Mouse (Mus musculus) lung, postnatal 0 days (tissue): Measurements from ENCODE around the gene Nr1i3. TPM values are rescaled to one million over a fixed set of nuclear protein-coding genes. Genes with fewer than 3 reads are reported as not detected.
A peak's percentile ranks its signal among the peaks of the same experiment; 100 is the strongest.
"Not testable (repeated sequence)": the region's sequence is repeated elsewhere in the genome, so short reads cannot be mapped to it uniquely, and the experiment has no call there.

Experiments used
- ATAC-seq: fragments of 200-750 bp; cut with Nextera tagmentation; 2 replicates; pipeline ENCODE4 v1.8.0; 2017; ENCODE audit warnings: moderate library complexity
- DNase-seq: peaks from one replicate; pipeline ENCODE4 v3.0.0-alpha.2; 2016; ENCODE audit warnings: low spot score
- H3K27ac ChIP-seq: fragments of 300-500 bp; sonication (generic); 2 replicates; pipeline ENCODE4 v1.5.1; 2014; ENCODE audit warnings: antibody characterized with exemption, mild to moderate bottlenecking, low read length, mixed read lengths
- H3K27me3 ChIP-seq: fragments of 300-500 bp; sonication (generic); replicated peaks from 2 replicates; pipeline ENCODE4 v1.6.1; 2014; ENCODE audit warnings: low read length, mixed read lengths; ENCODE audit not compliant: insufficient read depth
- H3K36me3 ChIP-seq: fragments of 300-500 bp; sonication (generic); 2 replicates; pipeline ENCODE4 v1.6.1; 2014; ENCODE audit warnings: low read length, mixed read lengths; ENCODE audit not compliant: insufficient read depth
- H3K4me1 ChIP-seq: fragments of 300-500 bp; sonication (generic); 2 replicates; pipeline ENCODE4 v1.6.1; 2014; ENCODE audit warnings: antibody characterized with exemption, low read depth, low read length, mixed read lengths; ENCODE audit not compliant: insufficient read depth
- H3K4me2 ChIP-seq: fragments of 300-500 bp; sonication (generic); replicated peaks from 2 replicates; pipeline ENCODE4 v1.6.1; 2014; ENCODE audit warnings: low read depth, mild to moderate bottlenecking, low read length, moderate library complexity, mixed read lengths
- H3K4me3 ChIP-seq: fragments of 300-500 bp; sonication (generic); 2 replicates; pipeline ENCODE4 v1.5.1; 2014; ENCODE audit warnings: low read depth, low read length
- H3K9ac ChIP-seq: fragments of 300-500 bp; sonication (generic); replicated peaks from 2 replicates; pipeline ENCODE4 v1.6.1; 2014; ENCODE audit warnings: low read depth, mild to moderate bottlenecking
- H3K9me3 ChIP-seq: fragments of 300-500 bp; sonication (generic); 2 replicates; pipeline ENCODE4 v1.6.1; 2016; ENCODE audit warnings: low read length, mixed read lengths
- CTCF ChIP-seq: IDR thresholded peaks from 2 replicates; pipeline ENCODE4 v1.5.1; 2016; ENCODE audit warnings: antibody characterized with exemption, mild to moderate bottlenecking
- EP300 ChIP-seq: IDR thresholded peaks from 2 replicates; pipeline ENCODE4 v1.6.1; 2016; ENCODE audit warnings: antibody characterized with exemption, mild to moderate bottlenecking, control low read depth
- WGBS: fragments of 180-500 bp; shearing (Covaris S2); extraction: QIAGEN DNeasy Blood & Tissue Kit; methylation state at CpG from one replicate; pipeline ENCODE4 v1.1.7; 2014; 5-methylcytosine and 5-hydroxymethylcytosine counted together
- polyA plus RNA-seq: library from polyadenylated mRNA; unstranded; fragments of >200 nt; fragmentation: Nextera tagmentation; extraction: Ambion mirVana; gene quantifications from 2 replicates; pipeline ENCODE4 v1.2.1, GENCODE M21; 2015

The Nr1i3 gene
- polyA plus RNA-seq, 1 experiment from 2014 or later, result 0.07 TPM

GRCm38 (mm10) chr1:171239992-171240744, 26.4 kb downstream of the Nr1i3 start:
- DNase-seq (peak; percentile 87), ATAC-seq (peak; percentile 89)
- WGBS, result 66% methylated on average over 15 of the region's 15 CpGs

GRCm38 (mm10) chr1:171240911-171241310, 27.1 kb downstream of the Nr1i3 start:
- Histone ChIP-seq H3K4me2 (no peak overlapping the region), H3K36me3 (peaks cover 31% of the 10 kb centered on the region), H3K27me3 (no peaks in the 10 kb centered on the region), H3K9me3 (no peaks in the 10 kb centered on the region), H3K27ac (peak overlapping the region; percentile 62), H3K4me3 (no peak overlapping the region), H3K9ac (no peak overlapping the region), H3K4me1 (0 out of 2 replicates have a peak, but pooled peaks cover 4% of the 10 kb centered on the region)
- DNase-seq (no peak), ATAC-seq (no peak)
- TF ChIP-seq EP300 (no peak), CTCF (no peak)
- 92% methylated on average over 10 of the region's 10 CpGs for WGBS

More at GRCm38 (mm10) chr1:171239992-171240744, 26.4 kb downstream of the Nr1i3 start:
- Histone ChIP-seq H3K4me3 (no peak overlapping the region), H3K9me3 (no peaks in the 10 kb centered on the region), H3K9ac (no peak overlapping the region), H3K27ac (peak overlapping the region; percentile 74), H3K4me1 (0 out of 2 replicates have a peak, but pooled peaks cover 3% of the 10 kb centered on the region), H3K4me2 (no peak overlapping the region), H3K36me3 (peaks cover 38% of the 10 kb centered on the region), H3K27me3 (no peaks in the 10 kb centered on the region)
- TF ChIP-seq EP300, result peak; percentile 99
- TF ChIP-seq CTCF, result no peak

- TF ChIP-seq CTCF, result peak; percentile 16
- WGBS, result 89% methylated on average over 12 of the region's 12 CpGs
- not testable (repeated sequence) for H3K9ac ChIP-seq, H3K4me2 ChIP-seq, H3K27ac ChIP-seq, ATAC-seq, H3K9me3 ChIP-seq, H3K4me1 ChIP-seq, H3K27me3 ChIP-seq, DNase-seq, H3K4me3 ChIP-seq
- H3K36me3 ChIP-seq, result peaks cover 26% of the 10 kb centered on the region
Measured at GRCm38 (mm10) chr1:171241952-171242351, 28.2 kb downstream of the Nr1i3 start.

- Histone ChIP-seq H3K27ac (no peak overlapping the region), H3K27me3 (no peaks in the 10 kb centered on the region), H3K36me3 (no peaks in the 10 kb centered on the region), H3K9ac (no peak overlapping the region), H3K4me2 (no peak overlapping the region), H3K9me3 (no peaks in the 10 kb centered on the region), H3K4me3 (no peak overlapping the region), H3K4me1 (peaks cover 18% of the 10 kb centered on the region; the same call in 1 of the 2 replicates)
- WGBS, result 66% methylated on average over 8 of the region's 8 CpGs
- TF ChIP-seq EP300 (no peak), CTCF (no peak)
- no peak for ATAC-seq
- no peak for DNase-seq
Measured at GRCm38 (mm10) chr1:171245353-171245752, 31.6 kb downstream of the Nr1i3 start.

- Histone ChIP-seq H3K27ac (peak overlapping the region; percentile 94), H3K27me3 (no peaks in the 10 kb centered on the region), H3K4me3 (peak overlapping the region; percentile 71), H3K4me2 (peak overlapping the region; percentile 70), H3K9ac (peak overlapping the region; percentile 83), H3K4me1 (peaks cover 20% of the 10 kb centered on the region; the same call in 1 of the 2 replicates), H3K36me3 (no peaks in the 10 kb centered on the region), H3K9me3 (no peaks in the 10 kb centered on the region)
- peak; percentile 93 for ATAC-seq
- TF ChIP-seq CTCF (peak; percentile 91), EP300 (peak; percentile 77)
- peak; percentile 99 for DNase-seq
- WGBS, result under 1% methylated on average over 40 of the region's 41 CpGs
Measured at GRCm38 (mm10) chr1:171246709-171247452, 33.1 kb downstream of the Nr1i3 start.

- Histone ChIP-seq H3K9me3 (no peaks in the 10 kb centered on the region), H3K4me1 (peaks cover 20% of the 10 kb centered on the region; the same call in 1 of the 2 replicates), H3K27me3 (no peaks in the 10 kb centered on the region), H3K4me2 (peak overlapping the region; percentile 70), H3K36me3 (no peaks in the 10 kb centered on the region), H3K9ac (0 out of 2 replicates have a peak overlapping the region, but pooled peaks have one; percentile 24), H3K4me3 (peak overlapping the region; percentile 39), H3K27ac (peak overlapping the region; percentile 94)
- ATAC-seq (peak; percentile 3), DNase-seq (no peak)
- TF ChIP-seq CTCF, result no peak
- TF ChIP-seq EP300, result no peak
- WGBS, result 8% methylated on average over 13 of the region's 13 CpGs
Measured at GRCm38 (mm10) chr1:171247453-171247841, 33.7 kb downstream of the Nr1i3 start.
